Mouse (Mus musculus) macrophage (primary cell): Measurements from ENCODE around the gene Gse1. TPM values are rescaled to one million over a fixed set of nuclear protein-coding genes. Genes with fewer than 3 reads are reported as not detected.

ENCODE experiments used
- H3K27ac ChIP-seq: fragments of 350-480 bp; formaldehyde crosslinking; 2 replicates; pipeline ENCODE4 v1.9.0; 2021
- H3K36me3 ChIP-seq: fragments of 350-480 bp; formaldehyde crosslinking; 2 replicates; pipeline ENCODE4 v1.9.0; 2021; ENCODE audit errors: inconsistent target
- H3K4me3 ChIP-seq: fragments of 350-480 bp; formaldehyde crosslinking; 2 replicates; pipeline ENCODE4 v1.9.0; 2021; ENCODE audit errors: inconsistent target
- H3K79me2 ChIP-seq: fragments of 350-480 bp; formaldehyde crosslinking; 2 replicates; pipeline ENCODE4 v1.9.0; 2021; ENCODE audit errors: inconsistent target
- WGBS: methylation state at CpG from one replicate; pipeline ENCODE4 v1.1.7; 2026; ENCODE audit warnings: inconsistent platforms; ENCODE audit not compliant: missing documents; 5-methylcytosine and 5-hydroxymethylcytosine counted together
- polyA plus RNA-seq: library from polyadenylated mRNA; stranded (reverse); fragments of 250-400 nt; gene quantifications from 3 replicates; pipeline ENCODE4 v1.2.4, GENCODE M21; 2018; ENCODE audit warnings: inconsistent platforms

Gene Gse1
- polyA plus RNA-seq, 1 experiment from 2014 or later, result 10.8 TPM

DNA sequence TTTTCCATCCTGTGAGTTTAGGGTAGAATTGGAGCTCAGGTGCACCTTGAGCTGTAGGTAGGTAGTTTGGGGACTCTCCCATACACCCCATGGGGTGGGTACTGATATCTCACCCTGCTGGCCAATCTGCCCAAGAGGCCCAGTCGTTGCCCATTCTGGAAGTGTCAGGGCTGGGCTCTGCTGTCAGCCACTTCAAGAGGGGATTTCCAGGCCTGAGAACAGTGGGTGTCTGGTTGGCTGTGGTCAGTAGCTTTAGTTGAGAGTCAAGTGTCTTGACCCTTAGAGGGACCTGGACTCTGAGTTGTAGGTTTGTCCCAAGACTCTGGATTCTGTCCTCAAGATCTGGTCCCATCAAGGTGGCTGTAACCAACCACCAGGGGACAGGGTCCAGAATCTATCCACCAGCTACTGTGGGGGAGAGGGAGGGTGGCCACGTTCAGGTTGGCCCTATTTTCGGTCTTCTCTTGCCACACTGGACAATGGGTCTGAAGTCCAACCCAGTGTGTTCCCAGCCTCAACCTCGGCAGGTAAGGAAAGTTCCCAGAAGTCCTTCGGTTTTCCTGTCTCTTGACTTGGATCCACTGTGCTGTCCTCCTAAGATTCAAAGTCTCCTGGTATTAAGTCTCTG, 263.0 kb downstream of the Gse1 start:
- Histone ChIP-seq H3K36me3 (no peaks in the 10 kb centered on the region), H3K4me3 (no peak overlapping the region), H3K27ac (no peak overlapping the region), H3K79me2 (peaks cover 69% of the 10 kb centered on the region)
- WGBS, result 67% methylated on average over 5 of the region's 5 CpGs

DNA sequence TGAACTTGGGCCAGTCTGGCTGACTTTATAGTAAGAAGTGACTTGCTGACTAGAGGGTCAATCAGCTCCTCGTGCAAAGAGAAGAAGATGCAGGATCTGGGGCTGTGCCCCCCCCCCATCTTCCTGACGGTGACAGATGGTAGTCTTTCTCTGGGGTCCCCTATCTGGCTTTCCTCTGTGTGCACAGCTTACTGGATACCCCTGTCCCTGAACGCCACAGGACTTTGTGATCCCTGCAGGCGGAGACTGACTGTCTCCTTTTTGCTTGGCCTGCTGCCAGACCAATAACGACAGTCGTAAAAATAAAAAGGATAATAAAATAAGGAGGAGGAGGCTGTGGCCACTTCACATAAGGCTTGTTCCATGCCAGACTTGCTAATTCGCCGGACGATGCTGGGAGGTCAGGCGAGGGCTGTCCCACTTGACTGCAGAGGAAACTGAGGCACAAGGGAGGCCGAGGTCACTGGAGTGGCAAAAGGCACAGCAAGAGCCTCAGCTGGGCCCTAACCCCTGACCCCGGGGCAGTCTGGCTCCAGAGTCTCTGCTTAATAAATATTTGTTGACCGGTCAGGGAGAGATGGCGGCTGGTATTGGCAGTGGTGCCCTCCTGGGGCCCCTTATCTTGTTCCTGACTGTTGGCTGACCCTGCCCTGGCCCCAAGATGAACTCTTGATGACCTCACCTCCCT, 264.1 kb downstream of the Gse1 start:
- 80% methylated on average over 13 of the region's 14 CpGs for WGBS
- no peaks in the 10 kb centered on the region for H3K36me3 ChIP-seq
- no peak overlapping the region for H3K4me3 ChIP-seq
- peaks cover 79% of the 10 kb centered on the region for H3K79me2 ChIP-seq
- H3K27ac ChIP-seq, result no peak overlapping the region

DNA sequence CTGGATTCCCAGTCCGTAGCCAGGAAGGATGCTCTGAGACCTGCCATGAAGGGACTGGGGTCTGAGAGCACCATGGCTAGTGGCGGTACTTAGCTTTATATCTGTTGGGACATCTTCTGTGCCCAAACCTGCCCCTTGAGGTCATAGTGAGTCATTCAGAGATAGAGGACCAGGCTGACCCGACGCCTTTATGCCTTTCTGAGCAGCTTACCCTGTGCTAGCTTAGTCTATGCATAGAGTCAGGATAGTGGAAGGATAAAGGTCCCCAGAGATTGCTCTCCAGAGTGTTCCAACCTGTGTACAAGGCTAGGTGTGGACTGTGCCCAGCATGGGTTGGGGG, 264.6 kb downstream of the Gse1 start:
- Histone ChIP-seq H3K4me3 (no peak overlapping the region), H3K36me3 (no peaks in the 10 kb centered on the region), H3K27ac (no peak overlapping the region), H3K79me2 (peaks cover 84% of the 10 kb centered on the region)
- WGBS, result 95% methylated on average over 4 of the region's 4 CpGs

DNA sequence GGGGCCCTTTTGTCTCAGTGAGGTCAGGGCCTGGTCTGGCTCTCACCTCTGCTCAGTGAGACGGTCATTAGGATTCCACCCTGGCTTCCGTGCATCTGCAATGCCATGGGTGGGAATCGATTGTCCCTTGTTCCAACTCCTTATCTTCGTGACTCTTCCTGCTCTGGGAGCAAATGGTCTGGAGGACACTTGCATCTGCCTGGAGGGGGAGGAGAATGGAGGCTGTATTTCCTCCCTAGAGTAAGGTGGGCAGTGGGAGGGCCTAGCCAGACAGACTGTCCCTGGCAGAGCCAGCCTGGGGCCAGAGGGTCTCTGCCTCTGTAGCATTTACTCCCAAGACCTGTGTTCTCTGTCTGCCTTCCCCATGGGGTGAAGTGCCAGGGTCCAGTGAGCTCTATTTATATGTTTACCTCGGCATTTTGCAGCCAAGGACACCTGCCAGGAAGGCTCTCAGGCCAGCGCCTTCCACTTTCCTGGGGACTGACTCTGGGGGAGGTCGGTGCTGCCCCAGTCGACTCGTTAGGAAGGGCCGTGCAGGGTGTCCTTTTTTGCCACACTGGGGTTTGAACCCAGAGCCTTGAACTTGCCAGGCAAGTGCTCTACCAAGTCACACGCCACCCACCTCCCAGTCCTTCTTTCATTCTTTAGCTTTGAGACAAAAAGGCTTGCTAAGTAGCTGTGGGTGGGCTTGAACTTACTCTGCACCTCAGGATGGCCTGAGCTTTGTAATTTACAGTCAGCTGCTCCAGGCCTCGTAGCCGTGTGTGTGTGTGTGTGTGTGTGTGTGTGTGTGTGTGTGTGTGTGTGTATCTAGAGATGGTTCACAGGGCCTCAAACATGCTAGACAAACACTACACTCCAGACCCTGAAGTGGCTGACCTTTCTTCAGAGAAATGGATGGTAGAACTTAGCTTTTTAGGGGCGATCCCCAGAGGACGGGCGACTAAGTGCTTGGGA, 265.5 kb downstream of the Gse1 start:
- H3K27ac ChIP-seq, result no peak overlapping the region
- no peak overlapping the region for H3K4me3 ChIP-seq
- no peaks in the 10 kb centered on the region for H3K36me3 ChIP-seq
- 89% methylated on average over 16 of the region's 16 CpGs for WGBS
- H3K79me2 ChIP-seq, result peaks cover 94% of the 10 kb centered on the region

DNA sequence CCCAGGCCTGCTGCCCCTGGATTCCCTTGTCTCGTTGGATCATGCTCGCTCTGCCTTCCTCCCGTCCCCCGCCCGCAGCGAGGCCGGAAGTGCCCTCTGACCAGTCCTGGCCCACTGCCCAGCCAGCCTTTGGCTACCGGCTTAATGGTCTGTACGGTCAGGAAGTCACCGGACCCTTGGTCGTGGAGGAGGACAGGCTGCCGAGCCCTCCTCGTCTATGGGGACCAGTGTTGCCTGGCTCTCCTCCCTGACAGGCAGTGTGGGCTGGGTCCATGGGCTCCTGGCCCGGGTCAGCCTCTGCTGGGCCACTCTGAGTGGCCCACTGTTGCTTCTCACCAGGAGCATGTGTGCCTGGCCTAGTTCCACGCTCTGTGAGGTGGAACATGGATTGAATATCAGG, 266.6 kb downstream of the Gse1 start:
- Histone ChIP-seq H3K79me2 (peaks cover 99% of the 10 kb centered on the region), H3K36me3 (no peaks in the 10 kb centered on the region), H3K4me3 (no peak overlapping the region), H3K27ac (no peak overlapping the region)
- WGBS, result 38% methylated on average over 15 of the region's 15 CpGs

DNA sequence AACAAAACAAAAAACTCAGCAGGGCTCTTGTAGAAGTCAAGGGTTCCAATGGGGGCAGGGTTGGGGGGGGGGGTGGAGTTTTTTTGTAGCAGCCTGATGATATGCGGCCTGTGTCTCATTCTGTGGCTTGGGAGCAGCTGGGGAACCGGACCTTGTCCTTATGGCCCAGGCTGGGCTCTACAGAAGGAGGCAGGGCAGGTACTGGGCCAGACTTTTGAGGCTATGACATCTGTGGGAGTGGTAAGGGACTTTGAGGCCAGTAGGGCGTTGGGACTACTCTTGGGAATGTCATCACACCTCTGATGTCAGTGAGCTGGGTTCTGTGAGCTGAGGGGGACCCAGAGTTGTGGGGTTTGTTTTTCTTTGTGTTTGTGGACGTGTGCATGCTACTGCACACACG, 267.2 kb downstream of the Gse1 start:
- 90% methylated on average over 5 of the region's 5 CpGs for WGBS
- Histone ChIP-seq H3K27ac (no peak overlapping the region), H3K4me3 (no peak overlapping the region), H3K79me2 (peaks cover 99% of the 10 kb centered on the region), H3K36me3 (no peaks in the 10 kb centered on the region)

DNA sequence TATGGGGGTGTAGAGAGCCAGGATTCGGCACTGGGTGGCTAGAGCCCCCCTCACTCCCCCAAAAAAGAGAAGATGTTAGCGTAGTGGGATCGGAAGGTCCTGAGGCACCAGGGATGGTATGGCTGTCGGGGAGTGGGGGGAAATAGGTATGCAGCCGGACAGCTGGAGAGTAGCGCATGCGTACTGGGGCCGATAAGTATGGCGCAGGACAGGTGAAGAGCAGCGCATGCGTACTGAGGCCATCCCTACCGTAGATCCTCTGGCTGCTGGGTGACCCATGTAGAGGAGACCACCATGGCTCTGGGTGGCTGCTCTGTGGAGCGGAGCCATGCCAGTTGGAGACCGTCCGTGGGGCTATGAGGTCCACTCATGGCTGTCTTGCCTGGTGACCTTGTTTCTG, 268.2 kb downstream of the Gse1 start:
- no peak overlapping the region for H3K4me3 ChIP-seq
- WGBS, result 96% methylated on average over 15 of the region's 15 CpGs
- peaks cover 99% of the 10 kb centered on the region for H3K79me2 ChIP-seq
- no peak overlapping the region for H3K27ac ChIP-seq
- H3K36me3 ChIP-seq, result no peaks in the 10 kb centered on the region

DNA sequence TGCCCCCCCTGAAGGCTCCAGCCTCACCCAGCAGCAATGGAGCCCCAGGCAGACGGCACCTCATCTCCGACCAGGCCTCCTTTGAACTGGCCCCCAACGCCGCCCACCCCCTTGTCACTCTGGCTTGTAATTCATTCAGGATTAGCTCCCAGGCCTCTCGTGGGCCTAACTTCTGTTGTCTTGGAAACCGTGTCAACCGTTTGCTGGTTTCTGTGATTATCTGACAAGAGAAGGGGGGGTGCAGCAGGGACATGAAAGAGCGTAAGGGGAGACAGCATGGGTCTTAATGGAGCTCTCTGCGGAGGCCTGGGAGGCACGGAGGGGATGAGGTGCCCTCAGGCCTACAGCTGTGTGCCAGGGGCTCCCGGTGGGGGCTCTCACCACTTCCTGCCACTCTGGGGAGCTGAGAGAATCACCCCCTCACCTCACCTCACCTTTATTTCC, 269.3 kb downstream of the Gse1 start:
- Histone ChIP-seq H3K4me3 (no peak overlapping the region), H3K36me3 (no peaks in the 10 kb centered on the region), H3K27ac (no peak overlapping the region), H3K79me2 (peaks cover 94% of the 10 kb centered on the region)
- WGBS, result 70% methylated on average over 11 of the region's 11 CpGs

DNA sequence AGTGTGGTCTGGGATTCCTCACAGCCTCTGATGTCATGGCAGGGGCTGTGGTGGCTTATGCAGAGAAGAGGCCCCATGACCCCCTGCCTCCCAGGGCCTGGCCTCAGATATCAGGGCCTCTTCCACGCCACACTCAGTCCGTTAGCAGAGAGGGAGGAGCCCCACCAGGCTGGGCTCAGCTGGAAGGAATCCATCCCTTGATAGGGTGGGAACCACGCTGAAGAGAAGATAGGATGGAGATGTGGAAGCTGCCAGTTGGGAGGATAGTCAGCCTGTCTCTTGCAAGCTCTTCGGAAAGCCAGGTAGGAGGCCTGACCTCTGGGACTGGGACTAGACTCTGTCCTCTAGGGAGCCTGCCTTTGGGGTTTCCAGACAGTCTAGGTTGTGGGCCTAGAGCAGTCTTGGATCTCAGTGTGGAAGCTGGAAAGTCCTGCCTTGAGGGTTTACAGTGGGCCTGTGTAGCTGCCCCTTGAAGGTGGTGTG, 270.1 kb downstream of the Gse1 start:
- 84% methylated on average over 4 of the region's 4 CpGs for WGBS
- peaks cover 94% of the 10 kb centered on the region; the same call in 1 of the 2 replicates for H3K79me2 ChIP-seq
- H3K4me3 ChIP-seq, result no peak overlapping the region
- no peaks in the 10 kb centered on the region for H3K36me3 ChIP-seq
- no peak overlapping the region for H3K27ac ChIP-seq

DNA sequence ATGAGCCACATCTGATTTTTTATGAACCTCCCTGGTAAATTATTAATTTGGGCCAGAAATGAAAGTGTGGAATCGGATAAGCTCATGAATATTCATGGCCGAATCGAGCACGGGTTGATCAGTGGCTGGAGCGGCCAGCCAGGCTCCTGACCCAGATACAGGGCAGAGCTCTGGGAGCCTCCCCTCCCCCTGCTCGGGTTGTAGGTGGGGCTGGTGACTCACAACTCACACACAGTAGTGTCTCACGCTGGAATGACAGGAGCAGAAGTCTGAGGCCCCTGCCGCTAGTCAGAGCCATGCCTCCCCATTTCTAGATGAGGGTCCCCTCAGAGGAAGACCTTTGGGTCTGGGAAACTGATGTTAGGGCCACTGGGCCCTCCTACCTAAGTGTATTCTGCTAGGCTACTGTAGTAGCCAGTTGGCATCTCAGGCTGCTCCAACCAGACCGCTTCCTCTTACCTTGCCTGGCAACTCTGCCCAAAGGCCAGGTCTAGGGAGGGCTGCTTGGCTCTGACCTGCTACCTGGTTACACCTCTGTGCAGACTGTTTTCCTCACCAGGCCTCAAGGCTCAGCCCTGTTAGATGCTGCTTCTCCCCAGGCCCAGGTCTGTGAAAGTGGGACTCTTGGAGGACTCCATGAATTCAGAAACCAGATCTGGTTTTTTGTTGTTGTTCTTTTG, 270.8 kb downstream of the Gse1 start:
- H3K27ac ChIP-seq, result no peak overlapping the region
- H3K4me3 ChIP-seq, result no peak overlapping the region
- H3K36me3 ChIP-seq, result no peaks in the 10 kb centered on the region
- 68% methylated on average over 9 of the region's 9 CpGs for WGBS
- peaks cover 88% of the 10 kb centered on the region; the same call in 1 of the 2 replicates for H3K79me2 ChIP-seq

DNA sequence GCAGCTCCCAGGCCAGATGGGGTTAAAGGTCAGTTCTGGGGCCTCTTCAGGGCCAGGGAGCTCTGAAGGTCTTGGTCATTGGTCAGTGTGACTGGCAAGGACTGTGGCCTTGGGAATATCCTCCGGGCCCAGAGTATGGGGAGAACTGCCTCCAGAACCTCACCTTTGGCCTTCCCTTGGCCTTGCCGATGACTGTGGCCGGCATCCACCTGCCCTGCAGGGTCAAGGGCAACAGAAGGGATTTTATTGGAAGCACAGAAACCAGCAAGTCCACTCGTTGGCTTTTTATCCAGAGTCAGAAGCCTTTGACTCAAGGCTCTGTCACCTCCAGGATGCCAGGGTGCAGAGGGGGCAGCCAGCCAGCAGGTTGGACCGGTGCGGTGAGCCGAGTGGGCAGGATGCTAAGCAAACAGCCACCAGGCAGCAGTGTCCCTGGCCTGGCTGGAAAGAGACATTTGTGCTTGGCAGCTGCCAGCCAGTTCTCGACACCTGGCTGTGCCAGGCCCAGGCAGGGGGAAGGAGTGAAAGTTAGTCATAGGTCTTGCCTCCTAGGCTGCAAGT, 272.5 kb downstream of the Gse1 start:
- Histone ChIP-seq H3K27ac (no peak overlapping the region), H3K36me3 (no peaks in the 10 kb centered on the region), H3K4me3 (no peak overlapping the region), H3K79me2 (peaks cover 70% of the 10 kb centered on the region; the same call in 1 of the 2 replicates)
- WGBS, result 90% methylated on average over 8 of the region's 8 CpGs

DNA sequence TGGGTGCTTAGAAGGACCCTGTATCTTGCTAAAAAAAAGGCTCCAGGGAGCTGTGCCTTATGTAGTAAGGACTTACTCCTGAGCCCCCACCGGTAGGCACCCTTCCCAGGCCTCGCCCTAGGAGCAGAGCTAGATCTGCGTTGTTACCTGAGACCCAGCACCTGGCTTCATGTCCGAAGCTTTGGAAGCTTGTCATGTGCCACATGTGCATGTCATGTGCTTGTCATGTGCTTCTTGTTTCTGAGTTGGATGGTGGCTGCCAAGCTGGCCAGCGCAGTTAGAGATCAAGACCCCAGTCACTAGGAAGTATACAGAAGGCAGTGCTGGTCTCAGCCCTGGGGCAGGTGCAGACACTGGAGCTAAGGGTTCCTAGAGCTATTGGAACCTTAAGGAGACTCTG, 273.2 kb downstream of the Gse1 start:
- 90% methylated on average over 5 of the region's 5 CpGs for WGBS
- peaks cover 64% of the 10 kb centered on the region; the same call in 1 of the 2 replicates for H3K79me2 ChIP-seq
- H3K4me3 ChIP-seq, result no peak overlapping the region
- H3K36me3 ChIP-seq, result no peaks in the 10 kb centered on the region
- no peak overlapping the region for H3K27ac ChIP-seq

DNA sequence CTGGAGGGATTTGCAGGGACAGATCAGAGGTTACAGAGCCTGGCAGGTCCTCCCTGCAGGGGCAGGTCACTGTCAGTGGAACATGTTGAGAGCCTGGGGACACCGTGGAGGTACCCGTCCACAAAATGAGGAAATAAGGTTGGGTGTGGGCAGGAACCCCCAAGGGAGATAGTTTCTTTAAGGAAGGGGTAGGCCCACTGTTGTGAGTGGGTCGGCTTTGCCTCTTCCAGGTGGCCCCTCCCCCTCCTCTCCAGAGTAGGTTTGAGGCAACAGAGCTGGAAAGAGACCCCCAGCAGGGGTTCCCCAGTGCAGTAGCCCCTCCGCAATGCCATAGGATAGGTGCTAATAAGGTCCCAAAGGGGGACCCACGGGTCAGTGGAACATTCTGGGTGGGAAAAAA, 274.2 kb downstream of the Gse1 start:
- H3K79me2 ChIP-seq, result peaks cover 56% of the 10 kb centered on the region; the same call in 1 of the 2 replicates
- no peak overlapping the region for H3K27ac ChIP-seq
- 35% methylated on average over 5 of the region's 5 CpGs for WGBS
- no peak overlapping the region for H3K4me3 ChIP-seq
- no peaks in the 10 kb centered on the region for H3K36me3 ChIP-seq
